Mouse (Mus musculus) T-helper 17 cell (primary cell): ENCODE data around the gene Rufy4.

ENCODE experiments used
- in situ Hi-C, 2 experiments: fragments of 300-600 bp; cut with MboI, MseI; formaldehyde crosslinking; loops; 1 replicate in 1 of 2; 2 replicates in 1 of 2; pipeline ENCODE4 v1.15.1; 2025; ENCODE audit warnings: high pct_unique_total_duplicates in 2 of 2

Rufy4 gene

DNA sequence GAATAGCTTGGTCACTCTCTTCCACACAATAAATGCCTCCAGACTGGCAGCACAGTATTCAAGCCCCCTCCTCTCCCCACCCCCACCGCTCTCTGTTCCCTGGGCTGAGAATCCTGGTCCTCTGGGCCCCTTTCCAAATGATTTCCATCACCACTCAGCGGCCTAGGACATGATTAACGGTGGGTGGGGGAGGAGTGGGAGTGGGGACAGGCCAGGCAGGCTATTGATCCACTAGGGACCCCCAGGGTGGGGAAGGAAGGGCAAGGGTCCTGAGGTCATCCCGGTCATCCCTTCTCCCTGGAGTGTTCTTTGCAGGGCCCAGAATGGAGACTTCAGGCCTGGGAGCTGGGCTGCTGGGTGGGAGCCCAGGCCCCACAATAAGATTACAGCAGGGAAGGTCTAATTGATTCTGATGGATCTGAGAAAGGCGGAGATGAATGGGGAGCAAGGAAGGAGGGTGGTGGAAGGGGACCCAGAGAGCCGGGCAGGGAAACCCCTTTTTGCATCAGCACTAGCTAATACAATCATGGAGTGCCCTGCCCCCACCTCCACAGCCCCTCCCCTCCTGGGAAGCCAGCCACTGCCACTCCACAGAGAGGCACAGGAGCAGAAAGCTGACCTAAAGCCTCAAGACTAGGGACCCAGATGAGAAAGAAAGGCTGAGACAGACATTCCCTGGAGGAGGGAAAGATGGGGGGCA, 21.5 kb upstream of the Rufy4 start:
- in situ Hi-C loops = no loop called here

DNA sequence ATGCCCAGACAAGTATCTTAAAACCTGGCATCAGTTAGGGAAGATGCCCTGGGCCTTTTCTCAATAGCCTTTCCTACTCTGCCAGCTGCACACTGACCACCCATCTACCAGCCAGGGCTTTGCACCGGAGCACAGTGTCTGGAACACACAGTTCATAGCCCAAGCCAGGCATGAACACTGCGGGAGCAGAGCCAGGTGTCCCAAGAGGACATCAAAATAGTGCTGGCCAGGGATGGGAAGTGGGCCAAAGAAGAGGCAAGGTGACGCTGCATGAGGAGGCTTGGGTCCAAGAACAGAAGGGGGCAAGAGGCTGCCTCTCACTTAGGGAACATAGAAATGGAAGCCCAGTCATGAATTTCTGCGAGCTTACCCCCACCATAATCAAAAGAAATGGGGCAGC, 19.7 kb upstream of the Rufy4 start:
- in situ Hi-C loops = no loop called here

DNA sequence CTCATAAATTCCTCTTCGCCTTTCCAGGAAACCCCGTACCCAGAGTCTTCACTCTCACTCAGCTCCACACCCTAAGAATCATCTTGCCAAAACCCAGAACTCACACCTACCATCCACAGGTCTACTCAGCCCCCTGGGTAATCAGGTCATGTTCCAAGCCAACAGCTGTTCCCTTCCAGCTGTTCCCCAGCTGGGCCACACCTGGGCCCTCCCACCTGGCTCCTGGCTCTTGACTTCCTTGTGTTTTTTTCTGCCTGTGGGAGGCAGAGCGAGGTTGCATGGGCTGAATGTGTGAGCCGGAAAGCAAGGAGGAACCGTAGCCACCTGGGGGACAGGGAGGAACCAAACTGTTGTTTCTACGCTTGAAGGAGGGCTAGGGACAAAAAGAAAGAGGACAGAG, 19.1 kb upstream of the Rufy4 start:
- in situ Hi-C loops = no loop called here

DNA sequence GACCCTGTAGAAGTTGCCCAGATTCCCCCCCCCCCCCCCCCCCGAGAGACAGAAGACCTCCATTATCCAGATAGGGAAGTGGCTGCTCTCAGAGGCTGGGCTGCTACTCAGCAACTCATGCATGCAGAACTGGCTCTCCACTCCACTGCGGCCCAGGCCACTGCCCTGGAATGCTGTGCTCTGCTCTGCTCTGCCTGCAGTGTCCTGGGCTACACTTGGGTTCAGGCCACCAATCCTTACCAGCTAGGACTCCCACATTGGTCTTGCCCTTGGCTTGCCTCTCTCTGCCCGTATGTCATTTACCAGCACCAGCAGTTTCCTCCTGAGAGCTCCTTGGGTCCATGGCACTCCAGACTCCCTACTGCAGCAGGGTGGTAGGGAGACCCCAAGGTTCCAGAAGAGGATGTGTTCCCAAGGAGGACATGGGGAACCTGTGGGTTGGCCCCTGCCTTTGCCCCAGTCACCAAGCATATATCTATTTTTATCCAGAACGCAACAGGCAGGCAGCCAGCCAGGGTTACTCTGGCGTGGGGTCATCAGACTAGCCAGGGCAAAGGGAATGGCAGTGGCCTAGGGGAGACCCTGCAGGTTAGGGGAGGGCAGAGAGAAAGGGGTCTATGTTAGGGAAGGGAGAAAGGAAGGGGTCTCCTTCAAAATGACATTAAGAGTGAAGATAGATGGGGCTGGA, 17.3 kb upstream of the Rufy4 start:
- in situ Hi-C loops = no loop called here

DNA sequence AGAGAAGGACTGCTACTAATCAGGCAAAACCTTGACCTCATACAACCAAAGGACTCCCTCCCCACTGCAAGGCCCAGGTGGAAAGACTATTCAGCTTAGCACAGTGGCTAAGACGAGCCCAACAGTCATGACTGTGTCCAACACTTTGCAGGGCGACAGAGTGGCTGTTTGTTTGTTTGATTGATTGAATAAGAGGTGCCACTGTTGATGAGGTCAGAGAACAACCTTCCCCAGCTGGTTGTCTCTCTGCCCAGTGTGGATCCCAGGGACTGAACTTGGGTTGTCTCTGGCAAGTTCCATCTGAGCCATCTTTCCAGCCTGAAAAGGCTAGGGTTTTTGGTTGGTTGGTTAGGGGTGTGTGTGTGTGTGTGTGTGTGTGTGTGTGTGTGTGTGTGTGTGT, 15.7 kb upstream of the Rufy4 start:
- in situ Hi-C loops = no loop called here

DNA sequence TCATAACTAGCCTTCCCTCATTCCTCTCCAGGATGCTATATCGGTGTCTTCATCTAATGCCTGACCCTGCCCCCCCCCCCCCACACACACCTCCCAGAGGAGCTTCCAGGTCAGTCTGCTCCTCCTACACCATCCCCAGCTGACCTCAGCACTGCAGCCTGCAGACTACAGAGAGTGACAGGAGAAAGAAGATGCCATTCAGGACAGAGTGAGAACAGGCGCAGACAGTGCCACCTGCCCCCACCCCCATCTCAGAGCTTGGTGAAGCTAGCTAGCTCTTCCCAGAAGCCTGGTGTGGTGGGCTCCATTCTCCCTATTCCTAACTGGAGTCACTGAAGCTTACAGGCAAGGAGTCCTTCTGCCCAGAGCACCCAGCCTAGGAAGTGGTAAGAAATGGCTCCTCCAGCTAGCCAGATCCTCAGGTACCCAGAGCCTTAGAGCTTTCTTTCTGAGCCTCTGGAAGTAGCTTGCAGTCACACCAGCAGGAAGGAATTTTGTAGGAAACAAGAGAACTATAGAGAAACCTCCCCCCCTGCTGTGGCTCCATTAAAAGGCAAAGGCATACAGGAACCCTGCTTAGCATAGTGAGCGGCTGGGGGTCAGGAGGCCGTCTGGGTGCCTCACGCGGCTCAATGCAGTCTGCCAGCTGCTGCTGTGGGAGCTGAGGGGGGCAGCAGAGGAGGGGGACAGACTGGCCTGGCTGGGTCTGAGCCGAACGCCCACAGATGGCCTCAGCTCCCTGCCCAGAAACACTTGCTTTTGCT, 14.2 kb upstream of the Rufy4 start:
- in situ Hi-C loops = no loop called here

DNA sequence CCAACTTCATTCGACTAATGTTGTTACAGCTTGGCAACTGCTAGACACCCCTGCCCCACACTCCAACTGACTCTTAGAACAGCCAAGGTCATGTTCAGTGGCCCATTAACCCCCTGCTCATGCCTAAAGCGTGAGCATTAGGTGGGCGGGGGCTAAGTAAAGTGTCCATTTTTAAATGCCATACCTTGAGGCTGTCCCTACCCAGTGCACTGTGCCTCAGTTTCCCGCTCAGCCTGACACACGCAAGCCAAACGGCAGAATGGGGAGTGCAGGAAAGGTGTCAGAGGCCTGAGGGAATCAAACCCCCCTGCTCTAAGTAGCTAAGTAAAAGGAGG, 13.7 kb upstream of the Rufy4 start:
- in situ Hi-C loops = no loop called here

DNA sequence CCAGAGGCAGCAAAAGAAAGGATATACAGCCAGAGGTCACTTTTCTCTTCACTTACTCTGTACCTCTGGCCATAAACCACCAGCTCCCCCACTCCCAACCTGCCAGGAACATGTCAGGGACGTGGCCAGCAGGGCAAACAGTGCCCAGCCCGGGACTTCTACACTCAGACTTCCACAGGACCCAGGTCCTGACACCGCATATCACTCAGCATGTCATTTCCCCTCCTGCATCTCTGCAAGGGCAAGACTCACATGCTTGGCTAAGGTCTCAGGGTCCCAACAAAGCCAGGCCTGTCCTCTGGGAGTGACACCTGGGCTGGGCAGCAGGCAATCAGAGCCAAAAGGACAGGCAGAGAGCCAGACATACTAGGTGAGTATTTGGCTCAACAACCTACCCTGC, 12.3 kb upstream of the Rufy4 start:
- in situ Hi-C loops = no loop called here

DNA sequence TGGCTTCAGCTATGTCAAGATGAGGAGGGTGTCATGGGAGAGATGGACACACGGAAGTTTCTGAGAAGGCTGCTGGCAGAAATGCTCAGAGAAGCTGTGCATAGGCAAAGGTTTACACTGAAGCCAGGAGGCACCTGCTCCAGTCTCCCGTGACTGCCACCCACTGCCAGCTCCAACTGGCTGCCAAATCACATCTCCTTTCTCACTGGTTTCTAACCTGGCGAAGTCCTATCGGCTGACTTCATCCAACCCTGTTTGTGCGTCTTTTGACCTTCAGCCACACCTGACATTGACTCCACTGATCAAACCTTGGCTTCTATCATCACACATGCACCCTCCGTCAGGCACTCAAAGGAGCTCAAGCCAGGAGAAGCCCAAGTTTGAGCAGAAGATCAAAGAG, 7.5 kb upstream of the Rufy4 start:
- in situ Hi-C loops = no loop called here

DNA sequence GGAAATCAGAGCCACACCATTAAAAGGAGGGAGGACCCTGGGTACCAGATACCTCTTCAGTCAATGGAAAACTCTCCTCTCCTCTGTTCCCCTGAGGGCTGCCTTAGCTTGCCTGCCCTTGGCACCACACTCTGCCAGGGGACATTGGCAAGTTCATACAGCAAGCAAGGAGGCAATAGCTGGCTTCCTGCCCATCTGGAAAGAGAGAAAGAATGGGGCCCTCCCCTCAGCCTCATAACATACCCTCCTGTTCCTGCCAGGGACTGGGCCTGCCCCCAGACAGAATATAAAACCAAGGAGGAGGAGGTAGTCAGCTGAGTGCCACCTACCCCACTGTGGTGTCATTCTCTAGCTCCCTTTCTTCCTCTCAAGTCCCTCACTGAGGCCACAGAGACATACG, 6.2 kb upstream of the Rufy4 start:
- in situ Hi-C loops = no loop called here

DNA sequence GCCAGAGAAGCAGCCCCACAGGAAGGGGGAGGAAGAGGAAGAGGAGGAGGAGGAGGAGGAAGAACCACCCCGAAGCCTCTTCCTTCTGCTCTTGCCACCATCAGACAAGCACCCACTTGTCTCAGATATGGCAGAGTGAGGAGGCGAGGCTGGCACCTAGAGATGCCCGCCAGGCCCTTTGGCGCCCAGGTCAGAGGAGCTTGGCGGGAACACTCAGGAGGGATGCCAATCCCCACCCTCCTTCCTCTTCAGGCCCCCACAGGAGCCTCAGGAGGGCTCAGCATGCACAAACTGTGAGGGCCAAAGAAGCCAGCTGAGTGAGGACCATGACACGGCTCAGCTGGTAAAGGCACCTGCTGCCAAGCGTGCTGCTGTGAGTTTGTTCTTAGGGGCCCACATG, 4.2 kb upstream of the Rufy4 start:
- in situ Hi-C loops = no loop called here

DNA sequence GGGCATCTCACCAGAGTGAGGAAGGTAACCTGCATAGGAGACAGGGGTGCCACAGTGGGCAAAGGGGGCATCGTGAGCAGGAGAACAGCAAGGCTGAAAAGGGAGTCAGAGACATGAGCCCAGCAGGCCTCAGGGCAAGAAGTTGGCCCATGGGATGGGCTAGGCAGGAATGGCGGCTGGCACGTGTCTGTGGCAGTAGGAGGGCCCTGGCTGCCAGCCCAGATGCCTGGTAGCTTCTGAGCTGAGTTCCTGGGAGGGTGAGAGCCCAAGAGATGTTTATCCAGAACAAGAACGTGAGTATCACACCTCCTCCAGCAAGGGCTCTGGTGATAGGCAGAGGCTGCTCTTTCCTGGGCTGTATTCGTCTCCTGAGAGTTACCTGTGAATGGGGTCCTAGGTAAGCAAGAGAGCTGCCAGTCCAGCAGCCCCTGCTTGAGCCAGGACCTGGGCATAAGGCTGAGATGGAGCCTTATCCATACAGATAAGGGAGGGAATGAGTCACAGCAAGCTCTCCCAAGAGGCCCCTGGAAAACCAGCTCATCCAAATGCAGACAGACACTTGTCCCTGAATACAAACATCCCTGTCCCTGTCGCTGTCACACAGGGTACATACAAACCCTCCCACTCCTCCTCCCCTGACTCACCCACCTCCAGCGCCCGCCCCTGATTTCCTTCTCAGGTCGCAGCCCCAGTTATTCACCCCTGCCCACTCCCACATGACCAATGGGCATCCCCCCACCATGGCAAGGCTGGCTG, 3.3 kb upstream of the Rufy4 start:
- in situ Hi-C loops = no loop called here

DNA sequence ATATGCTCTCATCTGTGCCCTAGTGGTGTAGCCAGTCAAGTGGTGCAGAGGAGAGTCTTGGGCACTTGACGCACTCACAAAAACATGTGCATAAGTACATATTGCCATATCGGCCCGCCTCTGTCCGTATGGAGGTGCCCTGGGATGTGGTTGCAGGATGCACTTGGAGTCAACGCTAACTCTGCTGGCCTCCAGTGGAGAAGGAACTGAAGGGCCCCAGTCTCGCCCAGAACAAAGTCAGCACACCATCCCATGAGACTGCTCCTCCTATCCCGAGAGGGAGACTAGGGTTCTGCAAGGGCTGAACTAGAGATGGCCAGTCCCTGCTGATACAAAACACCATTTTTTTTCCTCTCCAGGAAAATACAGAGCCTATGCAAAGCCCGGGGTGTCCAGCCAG, 2.1 kb upstream of the Rufy4 start:
- in situ Hi-C loops = no loop called here

DNA sequence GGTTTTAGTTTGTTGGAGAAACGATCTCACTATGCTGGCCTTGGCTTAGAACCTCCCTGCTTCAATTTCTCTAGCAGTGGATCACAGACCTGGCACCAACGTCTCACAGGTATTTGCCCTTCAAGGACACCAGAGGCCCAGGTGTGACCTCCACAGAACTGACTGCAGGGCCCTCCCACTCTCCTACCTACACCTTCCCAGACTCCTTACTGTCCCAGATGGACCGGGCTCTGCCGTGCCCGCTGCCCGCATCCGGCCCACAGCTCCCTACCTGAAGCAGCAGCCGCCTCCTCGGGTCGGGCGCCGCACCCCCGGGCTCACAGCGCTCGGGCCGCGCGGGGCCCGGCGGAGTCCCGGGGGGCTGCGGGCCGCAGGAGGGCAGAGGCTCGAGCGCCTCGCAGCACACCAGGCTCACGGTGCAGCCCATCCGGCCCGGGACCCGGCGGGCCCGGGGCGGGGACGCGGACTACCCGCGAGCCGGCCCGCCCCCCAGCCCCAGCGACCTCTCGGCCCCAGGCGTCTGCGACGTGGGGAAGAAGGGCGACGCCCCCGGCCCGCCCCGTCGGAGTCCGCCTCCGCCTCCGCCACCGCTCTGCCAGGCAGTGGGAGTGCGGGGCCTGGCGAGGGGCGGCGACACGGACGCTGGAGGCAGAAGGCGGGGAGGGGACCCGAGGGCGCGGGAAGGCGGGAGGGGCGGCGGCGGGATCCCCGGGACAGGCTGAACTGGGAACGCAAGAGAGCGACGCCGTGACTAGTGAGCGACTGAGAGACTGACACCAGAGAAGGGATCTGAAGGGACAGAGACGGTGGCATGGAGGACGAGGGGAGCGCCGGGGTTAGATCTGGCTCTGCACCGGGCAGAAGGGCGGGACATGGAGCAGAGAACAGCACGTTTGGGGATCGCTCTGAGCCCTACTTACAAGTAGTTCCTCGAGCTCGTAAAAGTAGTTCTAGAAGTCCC, 1.0 kb upstream of the Rufy4 start, which contains the start of gene Tns1:
TSS of gene Tns1 (minus strand) at position 429 of the 961 bp plus-strand sequence.
- in situ Hi-C loops = no loop called here

DNA sequence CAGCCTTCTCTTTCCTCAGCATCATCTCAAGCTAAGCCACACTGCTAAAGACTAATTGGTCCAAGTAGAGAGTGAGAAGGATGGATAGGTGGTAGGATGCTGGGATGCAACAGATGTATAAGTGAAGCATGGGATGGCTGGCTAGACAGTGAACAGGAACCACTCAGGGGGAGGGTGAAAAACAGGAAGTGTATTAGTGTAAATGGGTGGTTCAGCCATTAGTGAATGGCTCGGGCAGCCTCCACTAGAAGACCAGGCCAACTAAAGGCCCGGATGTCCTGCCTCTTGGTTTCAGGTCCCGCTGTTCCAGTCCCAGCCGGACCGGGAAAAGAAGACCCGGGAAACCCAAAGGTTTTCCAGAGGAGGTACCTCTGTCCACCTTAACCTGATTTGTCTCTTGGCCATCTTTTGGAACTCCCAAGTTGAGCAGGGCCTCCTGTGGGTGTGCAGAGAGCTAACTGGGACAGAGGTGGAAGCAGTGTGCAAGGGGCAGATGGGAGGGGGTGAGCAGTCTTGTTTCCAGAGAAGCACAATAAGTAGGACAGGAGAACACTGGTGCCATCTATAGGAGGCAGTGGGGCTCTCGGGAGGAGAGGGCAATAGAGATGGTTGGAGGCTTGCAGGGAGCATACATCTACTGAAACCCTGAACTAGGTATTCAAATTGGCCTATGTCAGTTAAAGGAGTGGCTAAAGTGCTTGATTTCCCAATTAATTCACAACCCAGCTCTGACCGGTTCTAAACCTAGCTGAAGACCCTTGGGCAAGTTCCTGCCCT, 5.7 kb downstream of the Rufy4 start:
- in situ Hi-C loops = no loop called here

DNA sequence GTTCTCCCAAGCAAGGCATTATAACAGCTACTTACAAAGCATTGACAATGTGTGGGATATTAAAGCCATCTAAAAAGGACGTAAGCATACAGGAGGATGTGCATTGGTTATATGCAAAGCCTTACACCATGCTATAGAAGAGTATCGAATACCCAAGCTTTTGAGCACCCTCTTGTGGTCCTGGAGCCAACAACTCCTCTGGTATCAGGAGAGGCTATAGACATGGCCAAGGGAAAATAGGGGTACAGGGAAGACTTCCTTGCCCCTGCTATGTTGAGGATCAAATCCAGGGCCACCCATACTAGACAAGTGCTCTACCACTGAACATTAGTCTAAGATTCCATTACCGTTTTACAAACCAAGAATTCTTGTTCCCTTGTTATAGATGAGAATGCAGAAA, 6.7 kb downstream of the Rufy4 start:
- in situ Hi-C loops = no loop called here

DNA sequence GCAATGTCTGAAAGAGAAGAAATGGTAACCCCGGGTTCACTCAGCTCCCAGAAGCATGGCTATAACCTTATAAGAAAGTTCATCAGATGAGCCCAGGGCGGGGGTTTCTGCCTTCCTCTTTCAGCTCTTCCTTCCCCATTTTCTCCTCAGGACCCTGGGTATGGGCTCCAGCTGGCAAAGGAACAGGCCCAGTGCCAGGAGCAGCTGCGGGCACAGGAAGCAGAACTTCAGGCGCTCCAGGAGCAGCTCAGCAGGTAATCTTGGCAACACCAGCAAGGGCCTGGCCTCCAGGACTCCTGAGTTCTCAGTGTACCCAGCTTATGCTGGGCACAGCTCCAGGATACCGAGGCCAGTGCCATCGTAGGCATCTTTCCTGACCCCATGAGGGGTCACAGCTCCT, 8.6 kb downstream of the Rufy4 start:
- in situ Hi-C loops = no loop called here

DNA sequence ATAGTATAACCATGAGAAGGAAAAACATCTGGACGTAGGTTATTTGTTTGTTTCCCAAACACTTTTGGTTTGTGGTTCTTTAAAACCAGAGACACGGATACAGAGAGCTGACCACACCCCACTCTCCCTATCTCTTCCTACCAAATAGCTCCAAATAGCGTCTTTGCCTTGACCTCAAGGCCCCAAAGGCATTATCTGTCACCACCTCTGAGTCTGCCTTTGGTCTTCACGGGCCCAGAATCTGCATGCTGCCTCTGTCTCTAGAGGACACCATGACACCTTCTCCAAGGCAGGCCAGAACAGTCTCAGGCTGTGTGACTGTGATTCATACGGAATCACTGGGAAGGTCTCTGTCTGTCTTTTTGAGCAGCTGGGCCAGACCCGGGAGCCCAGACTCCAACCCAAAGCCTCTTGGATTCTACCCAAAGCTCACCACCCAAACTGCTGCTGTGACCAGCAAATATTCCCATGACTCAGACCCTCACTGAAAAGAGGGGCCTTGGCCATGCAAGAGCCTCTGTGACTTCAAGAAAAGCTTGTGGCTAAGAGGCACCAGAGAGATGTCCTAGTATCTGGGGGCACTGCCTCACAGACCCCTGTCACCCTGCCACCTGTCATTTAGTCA, 10.1 kb downstream of the Rufy4 start:
- in situ Hi-C loops = no loop called here

DNA sequence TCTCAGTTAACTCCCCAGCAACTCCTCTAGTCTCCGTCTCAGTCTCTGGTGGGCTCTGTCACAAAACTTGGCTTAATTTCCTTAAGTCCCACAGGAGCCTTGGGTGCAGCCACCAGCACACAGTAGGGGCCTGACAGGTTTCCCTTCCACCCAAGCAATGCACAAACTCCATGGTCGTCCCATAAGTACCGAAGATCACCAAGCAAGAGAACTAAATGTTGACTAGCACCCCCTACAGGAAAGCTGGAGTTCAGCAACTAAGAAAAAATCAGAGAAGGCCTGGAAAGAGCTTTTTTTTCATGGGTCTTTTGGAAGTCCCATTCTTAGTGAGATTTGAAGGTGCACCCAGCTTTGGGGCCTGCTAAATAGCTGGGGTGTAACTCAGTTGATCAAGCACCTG, 14.1 kb downstream of the Rufy4 start:
- in situ Hi-C loops = no loop called here

DNA sequence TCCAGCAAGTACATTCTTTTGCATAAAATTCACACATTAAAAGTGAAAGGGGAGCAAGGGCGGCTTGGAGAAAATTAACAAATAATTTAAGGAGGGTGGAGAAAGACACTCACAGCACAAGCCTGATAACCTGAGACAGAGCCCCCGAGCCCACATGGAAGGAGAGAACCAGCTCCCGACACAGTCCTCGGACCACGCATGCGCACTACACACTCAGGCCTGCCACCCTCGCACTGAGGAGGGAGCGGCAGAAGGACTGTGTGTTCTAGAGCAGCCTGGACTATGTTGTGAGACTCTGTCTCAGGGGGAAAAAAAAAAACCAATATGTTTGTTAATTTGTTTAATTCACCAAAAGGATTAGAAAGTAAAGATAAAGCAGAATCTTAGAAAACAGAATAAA, 16.4 kb downstream of the Rufy4 start:
- in situ Hi-C loops = no loop called here
